Mouse (Mus musculus): ENCODE results near the gene Elavl3. TPM values are rescaled to one million over a fixed set of nuclear protein-coding genes. Genes with fewer than 3 reads are reported as not detected.

The Elavl3 gene
- polyA plus RNA-seq, 1 experiment, result 165 TPM

DNA sequence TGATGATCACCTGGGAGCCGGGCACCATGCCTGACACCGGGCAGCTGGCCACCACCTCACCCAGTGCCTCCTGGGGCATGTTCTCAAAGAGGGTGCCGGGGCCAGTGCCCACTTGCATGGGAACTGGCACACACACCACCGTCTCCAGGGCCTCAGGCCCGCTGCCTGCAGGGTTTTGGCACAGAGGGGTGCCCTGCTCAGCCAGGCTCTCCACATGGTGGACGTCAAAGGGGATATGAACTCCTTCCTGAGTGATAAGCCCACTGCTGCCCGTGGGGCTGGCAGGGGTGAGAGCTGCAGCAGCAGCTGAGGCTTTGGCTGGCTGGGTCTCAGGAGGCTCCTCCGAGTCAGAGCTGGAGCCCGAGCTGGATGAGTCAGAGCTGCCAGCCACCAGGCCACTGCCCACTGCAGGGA lies 6.2 kb upstream of the Elavl3 start:
- H3K4me1 ChIP-seq (ENCODE audit: control insufficient read depth, insufficient read depth, low read length), result peaks cover 53% of the 10 kb centered on the region
- DNase-seq, result peak; percentile 78 to 80
- H3K27me3 ChIP-seq (ENCODE audit: control insufficient read depth, insufficient read depth, low read length), result no peaks in the 10 kb centered on the region
- TF ChIP-seq POLR2A (IDR thresholded peaks at IDR 0.05; ENCODE audit: borderline replicate concordance, insufficient read depth, low read length) (no peak), CTCF (IDR thresholded peaks at IDR 0.05; ENCODE audit: borderline replicate concordance, insufficient read depth, low read depth, low read length) (no peak)
- no peak overlapping the region for H3K4me3 ChIP-seq (replicated peaks; ENCODE audit: insufficient read depth, low read depth, low read length)
- peak overlapping the region; percentile 71 for H3K27ac ChIP-seq (ENCODE audit: insufficient read depth, low read length)
- 10% methylated on average over 9 of the region's 9 CpGs for WGBS

DNA sequence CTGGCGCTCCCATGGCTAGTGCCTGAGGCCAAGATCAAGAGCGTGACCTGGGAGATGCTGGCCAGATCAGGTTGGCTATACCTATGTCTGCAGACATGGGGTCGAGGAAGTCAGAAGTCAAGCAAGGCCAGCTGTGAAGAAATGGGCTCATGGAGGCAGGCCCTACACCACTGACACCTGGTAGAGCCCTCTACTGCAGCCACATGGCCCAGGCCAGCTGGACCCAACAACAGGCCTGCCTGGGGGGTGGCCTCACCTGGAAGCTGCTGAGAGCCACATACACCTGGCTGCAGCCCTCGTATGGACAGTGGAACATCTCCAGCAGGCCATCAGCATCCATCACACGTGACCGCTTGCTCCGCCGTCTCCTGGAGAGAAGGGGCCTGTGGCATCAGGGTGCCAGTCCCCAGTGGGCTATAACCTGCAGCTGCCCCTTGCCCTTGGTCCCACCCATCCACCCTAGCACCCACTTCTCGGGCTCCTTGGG lies 5.3 kb upstream of the Elavl3 start:
- 78% methylated on average over 9 of the region's 9 CpGs for WGBS
- no peaks in the 10 kb centered on the region for H3K27me3 ChIP-seq (ENCODE audit: control insufficient read depth, insufficient read depth, low read length)
- H3K4me1 ChIP-seq (ENCODE audit: control insufficient read depth, insufficient read depth, low read length), result peaks cover 49% of the 10 kb centered on the region
- no peak for TF ChIP-seq CTCF (IDR thresholded peaks at IDR 0.05; ENCODE audit: borderline replicate concordance, insufficient read depth, low read depth, low read length)
- no peak for TF ChIP-seq POLR2A (IDR thresholded peaks at IDR 0.05; ENCODE audit: borderline replicate concordance, insufficient read depth, low read length)
- peak overlapping the region; percentile 71; the same call in 1 of the 2 replicates for H3K27ac ChIP-seq (ENCODE audit: insufficient read depth, low read length)
- H3K4me3 ChIP-seq (replicated peaks; ENCODE audit: insufficient read depth, low read depth, low read length), result no peak overlapping the region
- no peak for DNase-seq

DNA sequence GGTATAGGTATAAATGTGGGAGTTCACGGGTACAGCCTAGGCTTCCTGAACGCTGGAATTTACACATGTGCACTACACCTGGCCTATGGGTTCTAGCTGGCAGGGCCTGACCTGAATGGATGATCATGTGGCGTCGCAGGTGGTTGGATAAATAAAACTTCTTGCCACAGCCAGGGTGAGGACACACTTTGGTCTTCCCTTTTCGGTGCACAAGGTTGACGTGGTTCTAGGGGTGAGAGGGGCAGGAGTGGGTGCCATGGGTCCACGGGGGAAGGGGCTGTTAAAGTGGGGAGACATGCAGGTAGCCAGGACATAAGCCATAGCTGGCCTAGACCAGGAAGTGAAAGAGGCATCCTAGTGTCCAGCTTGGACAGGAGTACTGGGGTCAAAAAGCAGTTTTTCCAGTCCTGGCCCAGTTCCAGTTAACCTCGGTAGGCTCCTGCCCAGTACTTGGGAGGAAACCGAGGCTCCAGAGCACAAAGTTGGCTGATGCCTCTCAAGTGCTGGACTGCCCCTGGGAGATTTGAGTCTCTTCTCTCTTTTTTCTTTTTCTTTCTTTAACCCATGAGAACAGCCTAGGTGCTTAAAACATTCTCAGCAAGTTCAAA lies 4.6 kb upstream of the Elavl3 start:
- DNase-seq, result no peak
- Histone ChIP-seq H3K27ac (ENCODE audit: insufficient read depth, low read length) (no peak overlapping the region), H3K4me3 (replicated peaks; ENCODE audit: insufficient read depth, low read depth, low read length) (no peak overlapping the region), H3K4me1 (ENCODE audit: control insufficient read depth, insufficient read depth, low read length) (peaks cover 43% of the 10 kb centered on the region), H3K27me3 (ENCODE audit: control insufficient read depth, insufficient read depth, low read length) (no peaks in the 10 kb centered on the region)
- WGBS, result 71% methylated on average over 9 of the region's 9 CpGs
- TF ChIP-seq CTCF (IDR thresholded peaks at IDR 0.05; ENCODE audit: borderline replicate concordance, insufficient read depth, low read depth, low read length) (no peak), POLR2A (IDR thresholded peaks at IDR 0.05; ENCODE audit: borderline replicate concordance, insufficient read depth, low read length) (no peak)

DNA sequence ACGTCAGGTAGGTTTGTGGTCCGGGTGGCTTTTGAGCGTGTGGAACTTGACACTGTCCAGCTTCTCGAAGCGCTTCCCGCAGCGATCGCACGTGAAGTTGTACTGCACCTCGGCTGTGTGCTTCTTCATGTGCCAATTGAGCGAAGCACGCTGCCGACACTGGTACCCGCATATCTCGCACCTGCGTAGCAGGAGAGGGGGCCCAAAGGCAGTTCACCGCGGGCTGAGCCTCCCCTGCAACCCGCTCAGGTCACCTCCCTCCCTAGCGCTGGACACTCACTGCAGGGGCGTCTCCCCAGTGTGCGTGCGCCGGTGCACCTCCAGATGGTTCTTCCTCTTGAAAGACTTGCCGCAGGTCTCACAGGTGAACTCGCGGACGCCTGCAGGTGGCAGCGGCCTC lies 3.9 kb upstream of the Elavl3 start:
- no peak overlapping the region for H3K27ac ChIP-seq (ENCODE audit: insufficient read depth, low read length)
- WGBS, result 37% methylated on average over 29 of the region's 29 CpGs

DNA sequence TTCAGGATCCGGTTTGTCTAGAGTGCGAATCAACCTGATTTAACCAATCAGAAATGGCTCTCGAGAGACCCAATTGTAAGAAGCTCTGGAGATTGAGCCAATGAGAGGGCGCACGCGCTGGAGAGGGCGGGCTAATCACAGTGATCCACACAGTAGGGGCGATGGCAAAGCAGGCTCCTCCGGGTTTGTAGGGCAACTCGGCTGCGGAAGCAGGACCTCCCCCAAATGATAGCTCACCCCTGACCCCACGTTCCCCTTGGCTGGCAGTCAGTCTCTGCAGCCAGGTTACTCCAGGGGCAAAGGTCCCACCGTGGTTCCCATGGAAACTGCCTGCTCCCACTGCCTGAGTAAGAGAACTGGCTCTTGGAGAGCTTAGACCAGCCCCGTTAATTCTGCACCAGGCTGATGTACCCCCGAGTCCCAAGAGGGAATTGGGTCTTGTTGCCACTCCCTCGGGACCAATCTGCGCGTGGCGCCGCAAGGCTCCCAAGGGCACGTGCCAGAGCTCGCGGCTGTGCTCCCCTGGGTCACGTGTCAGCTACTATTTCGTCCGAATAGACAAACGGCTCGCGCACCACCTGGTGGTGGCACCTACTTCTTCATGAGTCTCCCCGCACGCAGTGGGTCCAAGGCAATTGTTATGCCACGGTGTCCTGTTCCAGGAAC lies 2.7 kb upstream of the Elavl3 start:
- Histone ChIP-seq H3K4me1 (ENCODE audit: control insufficient read depth, insufficient read depth, low read length) (peaks cover 36% of the 10 kb centered on the region), H3K27me3 (ENCODE audit: control insufficient read depth, insufficient read depth, low read length) (no peaks in the 10 kb centered on the region), H3K27ac (ENCODE audit: insufficient read depth, low read length) (no peak overlapping the region), H3K4me3 (replicated peaks; ENCODE audit: insufficient read depth, low read depth, low read length) (peak overlapping the region; percentile 17)
- TF ChIP-seq POLR2A (IDR thresholded peaks at IDR 0.05; ENCODE audit: borderline replicate concordance, insufficient read depth, low read length) (peak; percentile 30; the same call in 1 of the 2 replicates), CTCF (IDR thresholded peaks at IDR 0.05; ENCODE audit: borderline replicate concordance, insufficient read depth, low read depth, low read length) (peak; percentile 71)
- DNase-seq, result peak; percentile 85 to 89
- 2% methylated on average over 32 of the region's 32 CpGs for WGBS

More for the DNA sequence above, 3.9 kb upstream of the Elavl3 start:
- peaks cover 36% of the 10 kb centered on the region for H3K4me1 ChIP-seq (ENCODE audit: control insufficient read depth, insufficient read depth, low read length)
- TF ChIP-seq CTCF (IDR thresholded peaks at IDR 0.05; ENCODE audit: borderline replicate concordance, insufficient read depth, low read depth, low read length) (no peak), POLR2A (IDR thresholded peaks at IDR 0.05; ENCODE audit: borderline replicate concordance, insufficient read depth, low read length) (no peak)
- no peak overlapping the region for H3K4me3 ChIP-seq (replicated peaks; ENCODE audit: insufficient read depth, low read depth, low read length)
- DNase-seq, result peak in 1 of 2 experiments; percentile 52
- no peaks in the 10 kb centered on the region for H3K27me3 ChIP-seq (ENCODE audit: control insufficient read depth, insufficient read depth, low read length)

DNA sequence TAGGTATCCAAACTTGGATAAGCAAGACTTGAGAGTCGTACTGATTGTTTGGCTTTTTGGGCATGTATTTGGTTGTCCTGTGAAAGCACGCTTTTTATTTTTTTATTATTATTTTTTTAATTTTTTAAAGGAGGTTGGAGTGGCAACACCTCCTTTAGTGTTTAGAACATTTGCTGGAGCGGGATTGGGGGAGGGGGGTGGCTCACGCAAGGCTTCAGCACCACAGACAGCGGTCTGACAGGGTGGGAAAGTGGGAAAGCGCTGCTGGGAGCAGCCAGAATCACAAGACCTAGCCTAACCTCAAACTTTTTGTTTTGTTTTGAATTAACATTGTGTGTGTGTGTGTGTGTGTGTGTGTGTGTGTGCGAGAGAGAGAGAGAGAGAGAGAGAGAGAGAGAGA lies 1.8 kb upstream of the Elavl3 start:
- no peak for DNase-seq
- TF ChIP-seq POLR2A (IDR thresholded peaks at IDR 0.05; ENCODE audit: borderline replicate concordance, insufficient read depth, low read length) (no peak), CTCF (IDR thresholded peaks at IDR 0.05; ENCODE audit: borderline replicate concordance, insufficient read depth, low read depth, low read length) (no peak)
- no peak overlapping the region for H3K27ac ChIP-seq (ENCODE audit: insufficient read depth, low read length)
- no peak overlapping the region for H3K4me3 ChIP-seq (replicated peaks; ENCODE audit: insufficient read depth, low read depth, low read length)
- 59% methylated on average over 6 of the region's 7 CpGs for WGBS
- H3K27me3 ChIP-seq (ENCODE audit: control insufficient read depth, insufficient read depth, low read length), result no peaks in the 10 kb centered on the region
- H3K4me1 ChIP-seq (ENCODE audit: control insufficient read depth, insufficient read depth, low read length), result peaks cover 41% of the 10 kb centered on the region

DNA sequence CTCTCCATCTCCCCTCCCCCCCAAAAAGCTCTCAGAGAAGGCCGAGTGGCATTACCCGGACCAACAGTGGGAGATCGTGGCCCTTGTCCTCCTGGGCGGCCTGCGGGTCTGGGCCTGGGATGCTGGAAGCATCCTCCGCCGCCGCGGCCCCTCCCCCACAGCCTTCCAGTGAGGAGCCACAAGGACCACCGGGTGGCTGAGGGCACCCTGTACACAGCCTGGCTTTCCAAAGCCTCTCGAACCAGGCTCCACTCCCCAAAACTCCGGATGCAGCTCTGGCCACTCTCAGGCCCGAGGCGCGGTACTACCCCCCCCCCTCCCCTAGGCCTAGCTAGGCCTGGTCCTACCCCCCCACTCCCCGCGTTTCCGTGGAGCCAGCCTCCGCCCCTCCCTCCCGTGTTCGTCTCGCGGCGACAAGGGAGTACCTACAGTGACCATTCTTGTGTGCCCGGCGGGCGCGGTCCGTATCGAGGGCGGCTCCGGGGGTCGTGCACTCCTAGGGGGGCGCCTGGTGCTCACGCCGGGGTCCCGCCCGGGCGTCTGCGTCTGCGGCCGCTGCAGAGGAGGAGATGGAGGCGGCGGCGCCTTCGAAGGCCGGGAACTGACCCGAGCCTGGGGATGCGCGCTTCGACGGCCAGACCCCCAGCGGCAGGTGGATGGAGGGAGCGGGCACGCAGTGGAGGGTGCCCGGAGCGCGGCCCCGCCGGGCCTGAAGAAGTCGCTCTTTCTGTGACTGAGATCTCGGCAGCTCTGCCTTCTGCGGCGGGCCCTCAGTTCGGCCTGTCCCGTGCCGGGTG lies 464 bp downstream of the Elavl3 start:
- Histone ChIP-seq H3K27me3 (ENCODE audit: control insufficient read depth, insufficient read depth, low read length) (no peaks in the 10 kb centered on the region), H3K27ac (ENCODE audit: insufficient read depth, low read length) (peak overlapping the region; percentile 83), H3K4me3 (replicated peaks; ENCODE audit: insufficient read depth, low read depth, low read length) (peak overlapping the region; percentile 85), H3K4me1 (ENCODE audit: control insufficient read depth, insufficient read depth, low read length) (peaks cover 37% of the 10 kb centered on the region)
- peak; percentile 67 to 72 for DNase-seq
- under 1% methylated on average over 67 of the region's 67 CpGs for WGBS
- TF ChIP-seq CTCF (IDR thresholded peaks at IDR 0.05; ENCODE audit: borderline replicate concordance, insufficient read depth, low read depth, low read length) (no peak), POLR2A (IDR thresholded peaks at IDR 0.05; ENCODE audit: borderline replicate concordance, insufficient read depth, low read length) (no peak)
